Mouse (Mus musculus) CD8-positive naive resting alpha-beta T cell, adult 57 days (primary cell): ENCODE measurements around the gene Pard6a. TPM values are rescaled to one million over a fixed set of nuclear protein-coding genes. Genes with fewer than 3 reads are reported as not detected.

Experiments
- total RNA-seq: library from RNA; stranded (reverse); gene quantifications from one replicate; pipeline ENCODE4 v1.2.4, GENCODE M21; 2023

The Pard6a gene
- 10.6 TPM for total RNA-seq

DNA sequence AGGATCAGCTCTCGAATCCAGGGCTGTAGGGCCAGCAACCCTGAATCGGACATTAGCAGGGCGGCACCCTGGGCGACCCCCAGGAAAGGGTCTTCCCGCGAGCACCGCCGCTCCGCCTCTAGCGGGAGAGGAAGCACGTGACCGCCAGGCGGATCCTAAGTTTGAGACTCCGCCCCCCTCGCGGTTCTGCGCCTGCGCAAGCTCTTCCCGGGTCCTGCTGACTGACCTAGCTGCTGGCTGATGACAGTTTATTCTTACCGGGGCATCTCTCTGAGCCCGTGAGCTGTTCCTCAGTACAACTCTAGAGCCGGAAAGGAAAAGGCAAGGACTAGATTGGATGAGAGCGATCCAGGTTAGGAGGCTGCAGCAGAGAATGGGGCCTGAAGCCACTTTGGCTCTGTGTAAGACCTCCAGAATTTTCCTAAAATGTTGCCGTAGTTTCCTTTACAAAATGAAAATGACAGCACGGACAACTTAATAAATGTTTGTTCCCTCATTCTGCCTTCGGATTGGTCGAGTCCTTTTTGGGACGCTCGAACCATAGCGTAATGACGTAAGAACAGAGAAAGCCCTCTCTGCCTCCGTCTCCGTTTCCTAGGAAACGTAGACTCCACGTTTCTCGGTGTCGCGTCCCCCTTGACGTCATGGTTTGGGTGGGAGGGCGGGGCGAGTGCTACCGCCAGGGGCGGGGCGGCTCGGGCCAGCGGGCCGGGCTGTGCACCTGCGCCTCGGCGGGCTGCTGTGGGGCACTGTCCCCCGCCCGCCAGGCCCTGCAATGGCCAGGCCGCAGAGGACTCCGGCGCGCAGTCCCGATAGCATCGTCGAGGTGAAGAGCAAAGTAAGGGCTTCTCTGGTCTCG lies at the start of gene Pard6a, which contains the start of gene Acd:
TSS of gene Pard6a (plus strand) at position 183 of the 859 bp plus-strand sequence.
TSS of gene Acd (minus strand) at position 137 of the 859 bp plus-strand sequence.

DNA sequence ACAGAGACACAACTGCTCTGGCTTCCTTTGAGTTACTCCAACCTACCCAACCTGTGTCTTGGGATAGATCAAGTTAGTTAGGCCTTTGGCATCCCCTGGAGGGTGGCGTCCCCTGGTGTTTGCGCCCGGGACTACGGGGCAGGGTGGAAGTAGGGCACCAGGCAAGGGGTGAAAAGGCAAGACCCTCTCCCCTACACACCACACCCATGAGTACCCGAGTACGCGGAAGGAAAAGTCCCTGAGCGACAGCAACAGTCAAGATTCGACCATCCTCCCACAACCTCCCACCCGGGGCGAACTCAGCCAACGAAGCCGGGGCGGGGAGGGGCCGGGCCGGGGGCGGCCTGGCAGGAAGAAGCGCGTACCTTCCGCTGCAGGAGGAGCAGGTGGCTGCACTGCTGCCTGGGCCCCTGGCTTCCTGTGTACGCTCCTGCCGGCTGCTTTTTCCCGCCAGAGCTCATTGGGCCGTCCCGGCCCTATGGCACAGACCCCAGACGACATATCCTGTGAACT lies 15.1 kb upstream of the Pard6a start, which contains the start of gene Carmil2:
TSS of gene Carmil2 (plus strand) at position 479 of the 513 bp plus-strand sequence.

DNA sequence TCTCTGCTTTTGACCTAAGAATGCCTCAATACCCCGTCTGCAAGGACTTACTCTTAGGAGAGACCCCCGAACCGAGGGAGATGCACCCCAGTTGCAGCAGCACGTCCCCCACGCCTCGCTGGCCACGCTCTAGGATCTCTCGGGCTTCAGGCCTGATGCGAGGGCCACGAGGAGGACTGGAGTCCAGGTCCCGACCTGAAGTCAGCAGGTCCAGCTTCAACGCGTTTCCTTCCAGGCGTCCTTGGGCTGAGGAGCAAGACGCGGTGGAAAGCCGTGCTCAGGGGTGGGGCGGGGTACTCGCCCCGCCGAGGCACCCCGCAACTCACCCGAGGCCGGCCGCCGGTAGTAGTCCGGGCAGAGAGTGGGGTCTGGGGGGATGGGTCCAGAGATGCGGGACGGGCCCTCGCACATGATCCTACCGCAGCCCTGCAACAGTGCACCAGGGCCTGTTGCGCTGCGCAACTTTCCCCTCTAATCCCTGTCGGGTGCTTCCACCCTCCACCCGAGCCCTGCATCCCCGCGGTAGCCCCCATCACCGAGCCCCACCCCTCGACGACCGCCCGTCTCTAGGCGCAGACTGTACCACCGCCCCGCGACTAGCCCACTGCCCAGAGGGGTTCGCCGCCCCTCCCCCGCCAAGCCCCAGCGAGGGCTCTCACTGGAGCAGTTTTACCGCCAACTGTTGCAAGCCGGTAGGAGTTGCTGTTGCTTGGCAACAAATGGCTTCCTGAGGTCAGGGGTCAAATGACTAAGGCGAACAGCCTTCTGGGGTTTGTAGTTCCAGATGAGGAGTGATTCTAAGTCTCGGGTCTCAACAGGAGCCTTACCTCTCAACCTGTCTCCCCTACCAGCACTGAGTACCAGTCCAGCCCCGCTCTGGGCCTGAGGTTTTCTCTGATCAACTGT lies 6.8 kb downstream of the Pard6a start, which contains the start of the genes 4933405L10Rik and Enkd1:
TSS of gene 4933405L10Rik (plus strand) at position 158 of the 906 bp plus-strand sequence.
TSS of gene Enkd1 (minus strand) at position 713 of the 906 bp plus-strand sequence.

Other genes with a start within 250 kb of the Pard6a start
- 1.3 TPM for gene Tppp3, start 229.6 kb upstream of the Pard6a start, total RNA-seq
- gene Zdhhc1, start 204.2 kb upstream of the Pard6a start, total RNA-seq: 5.8 TPM
- not detected for gene Hsd11b2, start 182.4 kb upstream of the Pard6a start, total RNA-seq
- 51.3 TPM for gene Atp6v0d1, start 135.1 kb upstream of the Pard6a start, total RNA-seq
- 18.9 TPM for gene Ripor1, start 95.9 kb upstream of the Pard6a start, total RNA-seq
- gene Ctcf, start 64.6 kb upstream of the Pard6a start, total RNA-seq: 148 TPM
- not detected for gene Agrp, start 63.8 kb upstream of the Pard6a start, total RNA-seq
- gene Carmil2, start 14.9 kb upstream of the Pard6a start, total RNA-seq: 126 TPM
- 52.6 TPM for gene Acd, start within 50 bp of the Pard6a start, total RNA-seq
- gene 4933405L10Rik, start 6.5 kb downstream of the Pard6a start, total RNA-seq: not detected
- gene Enkd1, start 7.1 kb downstream of the Pard6a start, total RNA-seq: 2.9 TPM
- gene Gfod2, start 57.5 kb downstream of the Pard6a start, total RNA-seq: 6.0 TPM
- 44.5 TPM for gene Ranbp10, start 126.2 kb downstream of the Pard6a start, total RNA-seq
- gene Tsnaxip1, start 126.6 kb downstream of the Pard6a start, total RNA-seq: 0.24 TPM
- 18.6 TPM for gene Cenpt, start 152.1 kb downstream of the Pard6a start, total RNA-seq
- 18.5 TPM for gene Thap11, start 154.0 kb downstream of the Pard6a start, total RNA-seq
- 18.0 TPM for gene Nutf2, start 159.4 kb downstream of the Pard6a start, total RNA-seq
- 87.4 TPM for gene Edc4, start 179.7 kb downstream of the Pard6a start, total RNA-seq
- gene Nrn1l, start 192.4 kb downstream of the Pard6a start, total RNA-seq: not detected
- gene Pskh1, start 199.3 kb downstream of the Pard6a start, total RNA-seq: 23.3 TPM
- 6.9 TPM for gene Ctrl, start 232.7 kb downstream of the Pard6a start, total RNA-seq
- 138 TPM for gene Psmb10, start 237.3 kb downstream of the Pard6a start, total RNA-seq
- not detected for gene Lcat, start 242.2 kb downstream of the Pard6a start, total RNA-seq